Mouse (Mus musculus): Measurements from ENCODE around the gene Creb3l2.

Gene Creb3l2

DNA sequence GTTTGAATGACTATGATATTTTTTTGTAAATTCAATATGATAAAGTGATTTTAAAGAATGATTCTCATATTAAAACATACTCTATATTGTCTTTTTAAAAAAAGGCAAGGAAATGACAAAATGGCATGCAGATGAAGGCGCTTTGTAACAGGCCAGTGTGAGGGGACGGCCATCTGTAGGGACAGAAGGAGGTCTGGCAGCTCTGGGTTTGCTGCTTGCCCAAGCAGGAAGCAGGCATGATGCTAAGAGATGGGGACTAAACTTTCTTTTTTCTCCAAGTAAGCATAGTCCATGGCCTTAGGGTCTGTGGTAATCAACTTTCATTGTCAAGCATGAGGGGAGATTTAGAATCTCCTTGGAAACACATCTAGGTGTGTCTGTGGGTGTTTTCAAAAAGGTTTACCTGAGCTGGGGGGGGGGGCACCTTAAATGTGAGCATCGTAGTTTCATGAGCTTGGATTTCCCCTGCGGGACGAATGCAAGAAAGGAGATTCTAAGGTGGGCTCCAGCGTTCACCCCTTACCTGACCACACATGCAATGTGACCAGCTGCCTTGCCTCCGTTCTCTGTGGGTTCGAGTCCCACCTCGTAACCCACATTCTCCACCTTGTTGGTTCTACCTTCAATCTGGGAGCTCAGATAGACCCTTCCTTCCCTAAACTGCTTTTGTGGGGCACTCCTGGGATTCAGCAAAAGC lies 115.9 kb downstream of the Creb3l2 start:
- no peak for DNase-seq (ENCODE audit: low read depth, low spot score)

DNA sequence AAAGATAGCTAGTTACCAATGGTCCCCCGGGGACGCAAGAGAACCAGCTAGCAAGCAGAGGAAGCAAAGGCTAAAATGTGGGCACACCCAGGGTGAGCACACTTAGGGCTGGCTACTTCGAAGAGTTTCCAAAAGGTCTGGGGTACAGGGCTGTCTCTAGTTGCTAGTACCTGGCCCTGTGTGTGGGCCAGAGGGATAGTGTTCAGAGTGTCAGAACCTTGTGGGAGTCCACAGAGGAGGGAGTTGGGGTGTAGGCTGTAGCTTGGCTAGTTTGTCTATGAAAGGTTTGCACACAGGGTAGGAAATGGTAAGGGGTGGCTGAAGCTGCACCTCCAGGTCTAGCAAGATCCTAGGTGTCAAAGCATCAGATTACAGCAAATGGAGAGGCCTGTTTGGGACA lies 116.9 kb downstream of the Creb3l2 start:
- no peak for DNase-seq (ENCODE audit: low read depth, low spot score)

DNA sequence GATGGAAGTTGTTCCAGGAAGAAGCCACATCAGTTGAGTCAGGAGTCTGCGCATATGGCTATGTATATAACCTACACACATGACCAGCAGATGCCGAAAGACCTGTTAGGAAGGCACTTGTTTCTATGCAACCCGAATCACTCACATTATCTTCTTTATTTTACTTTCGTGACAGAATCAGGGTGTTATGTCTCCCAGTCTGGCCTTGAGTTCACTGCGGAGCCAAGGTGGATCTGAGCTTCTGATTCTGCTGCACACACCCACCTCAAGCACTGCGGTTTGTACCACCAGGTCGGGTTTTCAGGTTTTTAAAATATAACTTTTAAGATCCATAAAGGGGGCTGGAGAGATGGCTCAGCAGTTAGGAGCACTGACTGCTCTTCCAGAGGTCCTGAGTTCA lies 119.3 kb downstream of the Creb3l2 start:
- no peak for DNase-seq (ENCODE audit: low read depth, low spot score)

DNA sequence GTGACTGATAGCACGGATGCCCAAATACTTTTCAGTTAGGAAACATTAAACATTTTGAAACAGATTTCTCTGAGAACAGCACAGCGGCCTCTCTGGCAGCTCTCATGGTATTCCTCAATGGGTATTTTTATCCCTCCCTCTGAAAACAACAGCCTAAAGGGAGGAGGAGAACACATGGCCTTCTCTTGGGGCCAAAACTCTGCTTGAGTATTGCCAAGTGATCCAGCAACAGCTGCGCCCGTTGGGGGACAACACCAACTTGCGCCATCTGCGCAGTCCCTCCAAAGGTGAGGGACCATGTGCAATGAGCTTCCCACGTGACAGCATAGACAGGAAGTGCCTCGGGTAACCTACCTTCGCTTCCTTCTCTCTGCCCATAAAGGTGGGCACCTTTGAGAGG lies 119.9 kb downstream of the Creb3l2 start:
- no peak for DNase-seq (ENCODE audit: low read depth, low spot score)

DNA sequence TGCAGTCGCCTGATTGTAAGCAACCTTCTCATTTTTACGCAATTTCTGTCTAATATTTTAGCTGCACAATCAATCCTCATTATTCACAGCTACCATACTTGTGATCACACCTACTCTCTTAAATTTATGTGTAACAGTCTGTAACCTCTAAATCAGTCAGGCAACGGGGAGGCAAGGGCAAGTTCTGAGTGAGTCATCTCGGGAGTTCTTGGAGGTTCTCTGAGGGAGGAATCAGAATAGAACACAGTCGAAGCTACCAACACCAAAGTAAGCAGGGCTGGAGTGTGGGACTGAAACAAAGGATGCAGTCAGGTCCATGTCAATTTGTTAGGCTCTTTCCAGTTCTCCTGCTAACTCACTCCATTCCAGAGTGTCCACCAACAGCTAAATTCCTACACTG lies 124.0 kb downstream of the Creb3l2 start:
- DNase-seq (ENCODE audit: low read depth, low spot score) = no peak

DNA sequence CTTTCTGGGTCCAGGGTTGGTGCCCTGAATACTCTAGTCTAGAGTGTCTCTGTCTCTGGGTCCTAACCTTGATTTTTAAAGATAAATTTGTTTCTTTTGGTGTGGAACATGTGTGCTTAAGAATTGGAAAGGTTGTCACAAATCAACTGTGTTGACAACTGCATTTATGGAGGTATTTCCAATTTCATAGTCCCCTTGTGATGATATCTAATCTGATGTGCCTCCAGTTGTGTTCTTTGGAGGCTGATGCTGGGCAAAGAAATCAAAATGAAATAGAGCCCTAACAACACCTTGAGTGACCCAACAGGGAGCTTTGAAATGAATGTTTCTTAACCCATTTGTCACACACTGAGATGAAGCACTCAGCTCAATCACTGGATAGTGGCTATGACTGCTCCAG lies 126.5 kb downstream of the Creb3l2 start:
- DNase-seq (ENCODE audit: low read depth, low spot score) = no peak

DNA sequence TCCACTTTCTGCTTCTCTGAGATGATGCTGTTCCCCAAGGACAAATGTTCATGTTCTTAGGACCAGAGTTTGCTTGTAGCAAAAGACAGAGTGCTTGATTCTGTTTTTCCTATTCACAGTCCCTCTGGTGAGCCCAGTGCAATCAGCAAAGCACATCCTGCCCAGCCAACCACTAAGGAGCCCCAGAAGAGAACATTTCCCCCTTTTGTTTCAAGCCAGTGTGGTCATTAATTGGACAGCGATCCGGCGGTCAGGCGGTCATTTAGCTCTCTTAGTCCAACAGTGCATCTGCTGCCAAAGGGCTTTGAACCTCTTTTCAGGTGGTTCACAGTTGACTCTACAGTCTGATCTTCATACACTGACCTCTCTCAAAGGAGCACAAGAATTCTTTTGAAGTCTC lies 131.3 kb downstream of the Creb3l2 start:
- no peak for DNase-seq (ENCODE audit: low read depth, low spot score)

DNA sequence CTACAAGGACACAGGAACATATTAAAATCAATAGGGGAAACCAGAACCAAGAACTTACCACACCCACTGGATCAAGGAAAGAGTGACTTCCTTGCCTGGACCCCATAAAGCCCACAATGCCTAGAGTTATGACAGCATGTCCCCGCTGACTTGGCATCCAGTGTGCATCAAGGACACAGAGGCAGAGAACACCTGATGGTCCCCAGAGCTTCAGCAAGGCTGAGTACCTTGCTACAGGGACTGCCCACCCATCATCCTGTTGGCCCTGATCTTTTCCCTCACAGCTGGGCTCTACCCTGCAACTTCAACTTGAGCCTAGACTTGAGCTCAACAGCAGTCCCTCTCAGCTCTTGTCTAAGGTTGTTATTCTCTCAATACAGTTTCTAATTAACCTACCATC lies 135.3 kb downstream of the Creb3l2 start:
- no peak for DNase-seq (ENCODE audit: low read depth, low spot score)

DNA sequence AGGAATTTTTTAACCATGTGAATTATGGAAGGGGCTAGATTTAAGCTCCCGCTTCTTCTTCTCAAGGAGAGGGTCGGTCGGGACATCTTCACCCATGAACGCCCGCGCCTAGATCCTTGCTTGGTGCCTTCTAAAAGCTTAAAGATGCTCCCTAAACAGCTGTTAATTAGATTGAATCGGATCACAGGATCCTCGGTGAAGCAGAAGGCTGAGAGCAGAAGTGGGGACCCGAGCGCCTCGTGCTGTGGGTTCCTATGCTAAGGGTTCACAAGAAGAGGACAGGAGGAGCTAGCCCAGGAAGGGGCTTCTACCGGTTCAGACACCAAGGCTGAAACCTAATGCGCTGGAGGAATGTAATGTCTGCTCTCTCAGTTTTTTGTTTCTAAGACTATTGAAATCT lies 141.5 kb downstream of the Creb3l2 start:
- no peak for DNase-seq (ENCODE audit: low read depth, low spot score)

DNA sequence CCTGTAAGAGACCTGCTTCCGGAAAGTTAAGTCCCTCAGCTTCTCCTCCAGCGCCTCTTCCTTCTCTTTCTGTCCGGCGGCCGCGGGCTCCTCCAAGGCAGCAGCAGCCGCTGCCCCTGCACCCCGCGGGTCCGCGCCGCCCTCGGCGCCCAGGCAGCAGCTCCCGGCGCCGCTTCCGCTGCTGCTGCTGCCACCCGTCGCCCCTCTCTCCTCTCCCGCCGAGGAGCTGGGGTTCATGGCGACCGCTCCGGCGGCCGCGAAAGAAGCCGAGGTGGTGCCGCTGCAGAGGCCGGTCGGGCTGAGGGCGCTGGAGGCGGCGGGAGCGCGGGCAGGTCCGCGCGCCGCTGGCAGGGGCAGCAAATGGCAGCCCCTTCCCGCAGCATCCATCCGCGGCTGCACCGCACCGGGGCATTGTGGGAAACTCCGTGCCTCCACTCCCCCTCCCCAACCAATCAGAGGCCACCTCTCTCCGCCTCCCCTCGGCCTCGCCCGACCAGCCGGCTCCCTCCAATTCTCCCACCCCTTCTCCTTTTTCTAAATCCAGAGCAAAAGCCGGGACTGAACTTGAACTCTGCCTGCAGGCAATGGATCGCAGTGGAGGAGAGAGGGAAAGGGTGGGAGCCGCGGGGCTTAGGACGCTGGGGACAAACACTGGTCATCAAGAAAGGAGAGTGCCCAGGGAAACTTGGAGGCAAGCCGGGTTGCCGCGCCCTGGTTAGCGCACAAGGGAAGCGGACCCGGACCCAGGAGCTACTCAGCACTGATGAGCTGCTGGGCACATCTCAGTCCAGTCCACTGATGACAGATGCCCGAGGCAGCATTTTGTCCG lies 142.2 kb downstream of the Creb3l2 start, which contains the start of gene Dgki:
Dgki (minus strand) TSS at position 623 of the 829 bp plus-strand sequence.
- peak; percentile 59 for DNase-seq (ENCODE audit: low read depth, low spot score)

DNA sequence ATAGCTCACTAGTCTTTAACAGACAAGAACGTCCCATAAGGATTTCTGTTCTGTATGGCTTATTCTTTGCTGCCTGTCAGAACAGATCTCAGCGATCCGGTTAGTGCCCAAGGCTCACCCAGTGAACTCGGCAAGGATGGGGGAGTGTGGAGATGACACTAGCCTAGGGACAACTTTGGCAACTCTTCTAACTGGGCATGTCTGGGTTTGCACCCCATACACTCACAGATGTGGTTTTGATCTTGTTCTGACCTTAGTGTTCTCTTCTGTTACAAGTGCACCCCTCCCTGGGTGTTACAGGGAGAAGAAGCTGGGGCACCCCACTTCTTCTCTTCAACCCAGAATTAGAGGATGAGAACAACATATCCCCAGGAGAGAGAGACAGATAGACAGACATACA lies 143.0 kb downstream of the Creb3l2 start:
- no peak for DNase-seq (ENCODE audit: low read depth, low spot score)

DNA sequence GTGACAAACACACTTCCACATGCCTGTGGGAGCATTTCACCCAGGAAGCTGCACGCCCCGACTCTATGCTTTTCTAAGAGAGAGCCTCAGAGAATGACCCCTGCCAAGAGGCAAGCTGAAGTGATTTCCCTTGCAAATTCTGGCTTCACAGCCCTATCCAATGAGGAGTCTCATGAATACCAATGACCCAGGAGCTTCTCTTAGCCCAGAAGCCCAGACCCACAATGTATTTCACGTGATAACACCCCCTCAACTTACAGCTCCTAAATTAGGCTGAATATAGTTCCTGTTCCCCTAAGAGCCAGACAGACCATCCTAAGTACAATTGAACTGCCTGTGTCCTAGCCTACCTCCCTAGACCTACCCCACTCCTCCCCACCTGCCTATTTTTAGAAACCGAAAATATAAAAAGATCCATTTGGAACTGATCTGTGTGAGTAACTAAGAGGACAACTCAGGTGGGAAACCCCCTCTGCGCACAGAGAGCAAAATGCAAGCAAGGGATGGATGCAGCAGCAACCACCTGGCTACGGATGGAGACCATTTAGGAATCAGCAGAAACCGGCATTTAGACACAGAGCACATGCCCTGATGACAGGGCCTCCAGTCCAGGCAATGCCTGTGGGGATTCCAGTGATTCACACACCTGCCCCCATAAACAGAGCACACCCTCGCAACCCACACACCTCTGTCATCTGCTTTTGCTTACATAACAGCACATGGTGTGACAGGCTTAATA lies 144.0 kb downstream of the Creb3l2 start:
- no peak for DNase-seq (ENCODE audit: low read depth, low spot score)

DNA sequence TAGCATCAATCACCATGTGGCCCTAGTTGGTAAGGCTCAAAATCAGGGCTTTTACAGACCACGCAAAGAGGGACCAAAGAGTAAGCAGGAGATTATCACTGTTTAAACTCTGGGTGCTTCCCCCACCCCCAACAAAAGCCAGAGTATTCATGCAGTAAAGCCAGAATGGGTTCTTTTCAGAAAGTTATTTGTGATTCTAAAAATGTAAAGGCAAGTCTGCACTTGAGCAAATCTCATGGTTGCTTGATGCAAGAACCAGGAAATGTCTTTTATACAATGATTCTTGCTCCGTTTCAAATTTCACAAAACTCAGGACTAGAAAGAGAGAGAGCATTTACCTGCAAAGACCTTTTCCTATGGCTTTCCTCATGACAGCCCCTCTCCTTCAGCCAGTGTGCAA lies 149.9 kb downstream of the Creb3l2 start:
- no peak for DNase-seq (ENCODE audit: low read depth, low spot score)

DNA sequence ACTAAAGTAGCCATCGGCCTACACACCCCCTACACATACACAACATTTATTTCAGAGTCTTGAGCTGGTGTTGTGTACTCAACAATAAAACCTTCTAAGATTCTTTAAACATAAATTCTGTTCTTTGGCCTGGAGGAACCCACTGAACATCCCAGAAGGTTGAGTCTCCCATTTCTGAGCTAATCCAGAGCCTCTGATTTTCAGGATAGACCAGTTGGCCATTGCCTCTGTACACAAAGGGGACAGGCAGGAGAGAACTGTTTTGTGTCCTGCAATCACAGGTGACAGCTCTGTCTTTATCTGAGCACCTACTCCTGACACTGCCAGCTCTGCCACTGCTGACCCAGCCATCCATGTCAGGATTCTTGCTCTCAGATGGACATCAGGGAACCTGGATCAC lies 150.8 kb downstream of the Creb3l2 start:
- no peak for DNase-seq (ENCODE audit: low read depth, low spot score)

DNA sequence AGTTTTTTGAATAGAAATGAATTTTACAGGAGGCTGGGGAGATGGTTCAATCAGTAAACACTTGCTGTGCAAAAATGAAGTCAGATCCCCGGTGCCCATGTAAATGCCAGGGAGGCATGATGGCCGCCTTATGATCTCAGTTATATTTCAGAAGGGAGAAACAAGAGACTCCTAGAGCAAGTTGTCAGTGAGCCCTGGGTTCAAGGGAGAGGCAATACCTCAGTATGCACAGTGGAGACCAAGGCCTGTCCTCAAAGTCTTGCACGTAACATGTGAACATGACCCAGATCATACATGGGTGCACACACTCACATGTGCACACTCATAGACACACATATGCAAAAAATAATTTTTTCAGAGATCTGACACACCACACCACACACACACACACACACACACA lies 151.3 kb downstream of the Creb3l2 start:
- DNase-seq (ENCODE audit: low read depth, low spot score) = no peak

DNA sequence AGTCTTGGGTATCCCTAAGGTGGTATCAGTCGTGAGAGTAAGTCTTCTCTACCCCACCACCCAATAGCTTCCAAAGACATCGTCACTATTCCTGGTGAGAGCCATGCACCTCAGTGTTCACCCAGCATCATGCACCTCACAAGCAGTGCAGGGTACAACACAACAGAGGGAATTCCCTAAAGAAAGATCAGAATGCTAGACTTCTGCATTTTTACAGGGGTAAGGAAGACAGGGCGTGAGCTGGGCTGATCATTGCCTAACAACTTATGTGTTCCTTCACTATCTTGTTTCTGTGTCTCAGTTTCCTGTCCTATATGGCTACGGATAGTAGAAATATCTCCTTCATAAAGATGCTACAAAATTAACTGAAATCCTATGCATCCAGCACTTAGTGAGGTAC lies 155.8 kb downstream of the Creb3l2 start:
- DNase-seq (ENCODE audit: low read depth, low spot score) = no peak

DNA sequence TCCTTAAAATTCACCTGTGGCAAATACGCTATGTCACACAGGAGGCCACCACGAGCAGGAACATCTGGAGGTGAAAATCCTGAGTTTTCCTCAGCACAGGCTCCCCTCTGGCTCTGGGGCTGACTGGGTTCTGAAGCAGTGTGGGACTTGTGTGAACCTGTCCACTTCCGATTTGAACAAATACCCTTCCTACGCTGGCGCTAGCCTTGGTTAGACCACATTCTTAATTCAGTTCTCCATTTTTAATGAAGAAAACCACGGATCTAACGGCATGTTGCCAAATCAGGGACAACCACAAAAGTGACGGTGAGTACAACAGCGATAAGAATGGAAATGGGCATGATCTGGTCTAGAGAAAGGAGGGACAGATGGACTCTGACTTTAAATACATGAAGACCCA lies 157.1 kb downstream of the Creb3l2 start:
- DNase-seq (ENCODE audit: low read depth, low spot score) = no peak

DNA sequence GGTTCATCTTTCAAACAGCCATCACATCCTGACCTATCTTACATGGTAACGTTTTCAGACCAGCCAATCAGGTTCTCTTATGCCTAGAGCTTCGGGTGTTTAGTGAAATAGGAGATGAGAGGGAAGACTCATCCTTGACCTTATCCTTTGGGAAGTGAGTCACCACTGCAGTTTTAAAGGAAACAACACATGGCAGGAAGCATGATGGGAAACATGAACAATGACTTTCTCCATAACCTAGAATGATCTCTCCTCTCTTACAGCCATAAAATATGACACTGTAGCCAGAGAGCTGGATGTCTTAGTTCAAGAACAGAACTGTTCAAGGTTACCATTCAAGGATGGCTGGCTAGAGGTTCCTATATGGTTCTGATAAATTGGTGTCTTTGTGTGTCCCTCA lies 158.6 kb downstream of the Creb3l2 start:
- no peak for DNase-seq (ENCODE audit: low read depth, low spot score)

DNA sequence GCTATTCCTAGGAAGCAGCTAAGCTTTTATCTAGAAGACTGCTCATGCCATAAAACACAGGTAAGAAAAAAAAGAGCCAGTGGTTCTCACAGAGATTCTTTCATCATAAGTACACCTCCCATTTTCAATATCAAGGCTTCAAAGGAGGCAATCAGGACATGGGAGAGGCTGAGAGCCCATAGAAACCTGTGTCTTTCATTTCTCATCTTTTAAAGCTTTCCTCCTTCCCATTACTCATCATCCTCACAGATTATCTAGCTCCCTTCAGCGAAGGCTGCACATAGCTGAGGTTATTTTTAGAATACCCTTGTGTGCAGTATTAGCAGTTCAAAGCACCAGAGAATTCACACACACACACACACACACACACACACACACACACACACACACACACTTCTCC lies 159.3 kb downstream of the Creb3l2 start:
- no peak for DNase-seq (ENCODE audit: low read depth, low spot score)
